Mouse (Mus musculus) adipocyte (in vitro differentiated cells): ENCODE measurements around the gene Lsr.
"Not testable (repeated sequence)": the region's sequence is repeated elsewhere in the genome, so short reads cannot be mapped to it uniquely, and the experiment has no call there.

Source experiments
- DNase-seq: peaks from one replicate; pipeline ENCODE4 v3.0.0-alpha.2; 2016; ENCODE audit warnings: low spot score

Lsr gene

GRCm38 (mm10) chr7:30935422-30936099 lies 37.7 kb downstream of the Lsr start:
- DNase-seq = not testable (repeated sequence)

DNA sequence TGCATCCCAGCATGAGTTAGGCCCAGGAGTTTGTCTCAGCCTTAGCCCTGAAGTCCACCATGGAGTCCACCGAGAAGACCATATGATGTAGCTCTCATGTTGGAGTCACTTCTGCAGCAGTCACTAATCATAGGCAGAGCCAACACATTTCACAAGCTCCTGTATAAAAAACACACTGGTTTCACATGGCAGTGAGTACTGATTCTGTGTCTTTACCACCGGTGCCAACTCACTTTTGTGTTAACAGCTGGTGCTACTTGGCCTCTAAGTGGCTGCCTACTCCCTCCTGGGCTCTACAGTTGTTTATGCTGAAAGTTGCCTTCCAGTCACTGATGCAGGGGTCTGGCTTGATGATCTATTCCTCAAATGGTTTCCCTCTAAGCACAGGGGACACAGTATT lies 48.7 kb downstream of the Lsr start, which contains the start of gene Hamp2:
Gene Hamp2 (minus strand): TSS at position 101 of the 400 bp plus-strand sequence.
- not testable (repeated sequence) for DNase-seq

DNA sequence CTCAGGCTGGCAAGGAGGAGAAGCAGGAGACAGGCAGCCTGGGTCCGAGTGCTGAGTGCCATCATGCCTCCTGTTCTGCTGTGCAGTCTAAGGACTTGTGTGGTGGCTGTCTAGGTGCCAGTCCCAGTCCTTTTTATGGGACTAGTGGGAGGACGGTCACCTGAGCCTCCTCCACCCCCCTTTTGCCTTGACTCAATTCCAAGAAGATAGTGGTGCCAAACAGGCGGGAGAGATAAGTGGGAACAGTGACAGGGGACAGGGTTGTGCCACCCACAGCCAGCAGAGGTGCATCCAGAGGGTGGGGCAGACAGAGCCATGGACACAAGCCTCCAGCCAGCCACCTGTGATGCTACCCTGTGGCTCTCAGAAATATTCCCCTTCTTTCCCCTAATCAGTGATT lies 49.2 kb downstream of the Lsr start:
- no peak for DNase-seq

- DNase-seq = not testable (repeated sequence)
Measured at GRCm38 (mm10) chr7:30922490-30922889, 50.8 kb downstream of the Lsr start.

DNA sequence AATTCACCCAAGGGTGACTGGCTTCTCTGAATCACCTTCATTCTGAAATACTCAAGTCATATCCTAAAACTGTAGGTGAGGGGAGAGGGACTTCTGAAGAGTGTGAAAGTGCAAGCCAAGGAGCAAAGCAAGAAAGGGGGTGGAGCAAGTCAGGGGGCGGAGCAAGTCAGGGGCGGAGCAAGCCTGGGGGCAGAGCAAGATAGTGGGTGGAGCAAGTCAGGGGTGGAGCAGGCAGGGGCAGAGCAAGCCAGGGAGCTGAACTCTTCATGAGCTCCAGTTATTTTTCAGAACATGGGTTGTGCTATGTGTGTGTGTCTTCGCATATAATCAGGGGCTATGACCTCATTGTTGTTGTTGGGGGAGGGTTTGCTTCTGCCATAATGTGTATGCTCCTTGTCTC lies 53.0 kb downstream of the Lsr start:
- DNase-seq = no peak

- DNase-seq = no peak
Measured at GRCm38 (mm10) chr7:30917219-30917618, 56.0 kb downstream of the Lsr start.

- DNase-seq = no peak
Measured at GRCm38 (mm10) chr7:30916713-30917112, 56.6 kb downstream of the Lsr start.

DNA sequence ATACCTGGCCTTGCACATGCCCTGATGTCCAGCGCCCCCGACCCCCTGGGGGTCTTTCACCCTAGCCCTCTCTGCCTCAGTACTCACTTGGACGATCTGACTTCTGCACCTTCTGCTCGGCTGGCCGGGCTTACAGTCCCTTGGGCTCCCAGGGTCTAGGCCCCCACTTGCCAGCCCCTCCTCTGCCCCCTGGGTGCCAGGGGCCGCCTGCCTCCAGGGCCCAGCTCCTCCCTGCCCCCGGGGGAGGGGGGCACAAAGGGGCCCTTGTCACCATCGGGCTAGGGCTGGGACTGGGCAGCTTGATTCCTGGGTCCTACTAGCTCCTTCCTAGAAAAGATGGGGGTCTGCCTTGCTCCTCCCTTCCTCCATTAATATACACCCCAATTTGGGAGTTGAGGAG lies 58.5 kb downstream of the Lsr start, which contains the start of gene Mag:
Gene Mag (minus strand): TSS at position 142 of the 400 bp plus-strand sequence.
- no peak for DNase-seq

- DNase-seq = no peak
Measured at GRCm38 (mm10) chr7:30909773-30910172, 63.5 kb downstream of the Lsr start.

- no peak for DNase-seq
Measured at GRCm38 (mm10) chr7:30908992-30909431, 64.3 kb downstream of the Lsr start.

- DNase-seq = no peak
Measured at GRCm38 (mm10) chr7:30908277-30908991, 64.8 kb downstream of the Lsr start.
